Mouse (Mus musculus) E14TG2a.4 (cell line): ENCODE measurements around the gene Ghr.

Experiments
- CTCF ChIP-seq: conservative IDR thresholded peaks from 2 replicates; pipeline ENCODE4 v1.5.1; 2014; ENCODE audit warnings: low read length
- NANOG ChIP-seq: IDR thresholded peaks from 2 replicates; pipeline ENCODE4 v1.6.1; 2014; ENCODE audit warnings: borderline replicate concordance, low read length, mixed read lengths

DNA sequence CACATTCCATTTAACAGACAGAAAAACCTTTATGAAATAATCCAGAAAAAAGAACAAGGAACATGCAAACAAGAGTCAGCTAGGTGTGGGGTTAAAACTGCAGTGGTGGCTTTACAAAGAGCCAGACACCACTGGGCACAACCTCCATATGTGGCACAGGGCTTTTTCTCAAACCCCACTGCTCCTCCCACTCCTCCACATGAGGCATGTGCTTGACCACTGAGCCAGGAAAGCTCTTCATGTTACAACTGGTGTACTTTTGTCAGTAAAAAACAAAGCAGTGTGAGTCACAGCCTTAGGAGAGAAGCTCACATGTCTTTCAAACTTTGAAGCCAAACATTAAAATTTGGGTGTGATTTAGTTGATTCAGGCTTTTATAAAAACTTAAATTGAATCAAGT, 302.1 kb downstream of the Ghr start:
- TF ChIP-seq CTCF (no peak), NANOG (no peak)
